ENCODE assay signal across 39 mouse cellular contexts in genomic region chr11:103606611-103607010, GRCm38 (mm10). TPM values are rescaled to one million over a fixed set of nuclear protein-coding genes. Genes with fewer than 3 reads are reported as not detected.
DNase-seq lines count a peak whose midpoint lies in the region; ATAC-seq and TF ChIP-seq lines count a peak whose summit lies in the region.
"Had no signal": no experiment of that assay in that cellular context is flagged by ENCODE, and none has a peak within 500 bp of the region (broad histone marks: within the 10 kb centered on the region; RNA-seq: fewer than 3 reads in every experiment).

No protein-coding gene starts in this region.

- no peak for ATAC-seq in forebrain, embryonic 13.5 days
- ATAC-seq in intestine, embryonic 15.5 days = no peak
- no peak for ATAC-seq in hindbrain, postnatal 0 days
- ATAC-seq: activated CD4-positive, CD25-positive, alpha-beta regulatory T cell, adult 4 months; CD4-positive, CD25-positive, alpha-beta regulatory T cell, adult 4 months; forebrain, embryonic 16.5 days; hindbrain, embryonic 16.5 days; inflammation-experienced regulatory T-cells, adult 6 months; intestine, postnatal 0 days; Patski had no signal

- no peak overlapping the region for H3K4me3 ChIP-seq in forebrain, embryonic 13.5 days
- no peak overlapping the region for H3K4me3 ChIP-seq in intestine, embryonic 15.5 days (replicated peaks)
- H3K4me3 ChIP-seq in hindbrain, postnatal 0 days (ENCODE audit: low read length) = no peak overlapping the region
- H3K4me3 ChIP-seq: embryonic facial prominence, embryonic 10.5 days; embryonic facial prominence, embryonic 13.5 days; erythroblast, embryonic 14.5 days; forebrain, embryonic 12.5 days; gastrocnemius, adult 2 months; heart, embryonic 12.5 days; heart, embryonic 15.5 days; hindbrain, embryonic 10.5 days; hindbrain, embryonic 13.5 days had no signal

- 72% methylated on average over 5 of the region's 5 CpGs for WGBS in forebrain, embryonic 13.5 days
- WGBS in intestine, embryonic 15.5 days = 62% methylated on average over 5 of the region's 5 CpGs
- 74% methylated on average over 5 of the region's 5 CpGs for WGBS in hindbrain, postnatal 0 days

- no peak for TF ChIP-seq CTCF in hindbrain, postnatal 0 days (IDR thresholded peaks at IDR 0.05; ENCODE audit: low read depth)

- no peak overlapping the region for H3K27ac ChIP-seq in forebrain, embryonic 13.5 days
- H3K27ac ChIP-seq in intestine, embryonic 15.5 days = no peak overlapping the region
- no peak overlapping the region for H3K27ac ChIP-seq in hindbrain, postnatal 0 days
- H3K27ac ChIP-seq: embryonic facial prominence, embryonic 10.5 days; embryonic facial prominence, embryonic 13.5 days; forebrain, embryonic 12.5 days; gastrocnemius, adult 2 months; heart, embryonic 15.5 days; hindbrain, embryonic 10.5 days; hindbrain, embryonic 13.5 days had no signal

- H3K9me3 ChIP-seq in forebrain, embryonic 13.5 days (replicated peaks) = no peaks in the 10 kb centered on the region
- H3K9me3 ChIP-seq in intestine, embryonic 15.5 days = no peaks in the 10 kb centered on the region
- no peaks in the 10 kb centered on the region for H3K9me3 ChIP-seq in hindbrain, postnatal 0 days (ENCODE audit: low read length)
- H3K9me3 ChIP-seq: embryonic facial prominence, embryonic 10.5 days; embryonic facial prominence, embryonic 13.5 days; forebrain, embryonic 12.5 days; heart, embryonic 12.5 days; heart, embryonic 15.5 days; hindbrain, embryonic 10.5 days; hindbrain, embryonic 13.5 days had no signal

- no peaks in the 10 kb centered on the region for H3K4me1 ChIP-seq in forebrain, embryonic 13.5 days
- no peaks in the 10 kb centered on the region for H3K4me1 ChIP-seq in intestine, embryonic 15.5 days (replicated peaks)
- H3K4me1 ChIP-seq in hindbrain, postnatal 0 days (ENCODE audit: insufficient read depth, low read length) = no peaks in the 10 kb centered on the region
- H3K4me1 ChIP-seq: embryonic facial prominence, embryonic 10.5 days; embryonic facial prominence, embryonic 13.5 days; forebrain, embryonic 12.5 days; heart, embryonic 12.5 days; heart, embryonic 15.5 days; hindbrain, embryonic 10.5 days; hindbrain, embryonic 13.5 days had no signal

- no peak overlapping the region for H3K4me2 ChIP-seq in forebrain, embryonic 13.5 days
- H3K4me2 ChIP-seq in intestine, embryonic 15.5 days (replicated peaks) = no peak overlapping the region
- no peak overlapping the region for H3K4me2 ChIP-seq in hindbrain, postnatal 0 days (ENCODE audit: low read depth, low read length)
- H3K4me2 ChIP-seq: embryonic facial prominence, embryonic 13.5 days; forebrain, embryonic 12.5 days; heart, embryonic 12.5 days; heart, embryonic 15.5 days; hindbrain, embryonic 13.5 days had no signal

- no peak overlapping the region for H3K9ac ChIP-seq in forebrain, embryonic 13.5 days
- H3K9ac ChIP-seq in intestine, embryonic 15.5 days = no peak overlapping the region
- no peak overlapping the region for H3K9ac ChIP-seq in hindbrain, postnatal 0 days (replicated peaks; ENCODE audit: low read length)
- H3K9ac ChIP-seq: embryonic facial prominence, embryonic 13.5 days; forebrain, embryonic 12.5 days; heart, embryonic 12.5 days; heart, embryonic 15.5 days; hindbrain, embryonic 13.5 days had no signal

- H3K27me3 ChIP-seq in forebrain, embryonic 13.5 days = no peaks in the 10 kb centered on the region
- no peaks in the 10 kb centered on the region for H3K27me3 ChIP-seq in intestine, embryonic 15.5 days (replicated peaks)
- no peaks in the 10 kb centered on the region for H3K27me3 ChIP-seq in hindbrain, postnatal 0 days (ENCODE audit: insufficient read depth, low read length)
- H3K27me3 ChIP-seq: embryonic facial prominence, embryonic 13.5 days; forebrain, embryonic 12.5 days; heart, embryonic 12.5 days; heart, embryonic 15.5 days; hindbrain, embryonic 13.5 days had no signal

- no peaks in the 10 kb centered on the region for H3K36me3 ChIP-seq in forebrain, embryonic 13.5 days (ENCODE audit: poor library complexity, severe bottlenecking)
- no peaks in the 10 kb centered on the region for H3K36me3 ChIP-seq in intestine, embryonic 15.5 days
- H3K36me3 ChIP-seq in hindbrain, postnatal 0 days (ENCODE audit: insufficient read depth, low read length) = no peaks in the 10 kb centered on the region
- H3K36me3 ChIP-seq: embryonic facial prominence, embryonic 10.5 days; embryonic facial prominence, embryonic 13.5 days; forebrain, embryonic 12.5 days; heart, embryonic 12.5 days; heart, embryonic 15.5 days; hindbrain, embryonic 10.5 days; hindbrain, embryonic 13.5 days had no signal

- DNase-seq in 3T3-L1 (ENCODE audit: low read depth, low spot score) (peak; percentile 69), ES-CJ7 (ENCODE audit: low read depth, low spot score) (peak; percentile 26), NIH3T3 (ENCODE audit: low read depth) (peak; percentile 57)
- DNase-seq in forelimb bud, embryonic 11.5 days (ENCODE audit: low read depth, low spot score) = peak; percentile 8
- DNase-seq in hindbrain, postnatal 0 days (ENCODE audit: low spot score) = no peak
- DNase-seq in spleen, postnatal 4 days (ENCODE audit: low spot score in 2 of 2) = no peak
- DNase-seq: adrenal gland, adult 8-10 months; adrenal gland, postnatal 25 days; cerebellum, adult 18-20 months; cerebellum, adult 9-10 months; cerebellum, postnatal 25 days; gastrocnemius, adult 2 months; gastrocnemius, postnatal 14 days; heart, adult 18-20 months; heart, postnatal 10 days; heart, postnatal 36 days; kidney, adult 2 months had no signal

RNA-seq across cellular contexts. Expression of gene Gm884, which starts 14.3 kb away (rescaled TPM):
- not detected in 2 replicates for polyA plus RNA-seq in forebrain, embryonic 13.5 days (2015; fragmentation: Nextera tagmentation; extraction: Ambion mirVana)
- not detected in 2 replicates for polyA plus RNA-seq in intestine, embryonic 15.5 days (2015; fragmentation: Nextera tagmentation; extraction: Ambion mirVana)
- total RNA-seq in hindbrain, postnatal 0 days (2014; rRNA removed) = not detected in 2 replicates
- polyA plus RNA-seq in hindbrain, postnatal 0 days (2015; fragmentation: Nextera tagmentation; extraction: Ambion mirVana) = 0.03 TPM in 1 of 2 replicates, not detected in the other
- total RNA-seq: adrenal gland, adult 8-10 months; adrenal gland, postnatal 25 days; common myeloid progenitor, adult 5-6 weeks; gastrocnemius, adult 2 months; gastrocnemius, postnatal 14 days; gastrocnemius, postnatal 4 days; heart, adult 18-20 months; heart, postnatal 10 days; heart, postnatal 36 days had no signal
- polyA plus RNA-seq: activated CD4-positive, CD25-positive, alpha-beta regulatory T cell, adult 4 months; brain, embryonic 14.5 days; C2C12; CD4-positive, CD25-positive, alpha-beta regulatory T cell, adult 4 months; embryonic facial prominence, embryonic 10.5 days; embryonic facial prominence, embryonic 13.5 days; erythroblast, embryonic 14.5 days; forebrain, embryonic 12.5 days; forebrain, embryonic 16.5 days; frontal cortex, adult 2 months; heart, embryonic 12.5 days; heart, embryonic 15.5 days; hindbrain, embryonic 10.5 days; hindbrain, embryonic 13.5 days; hindbrain, embryonic 16.5 days; intestine, postnatal 0 days; kidney, adult 2 months; Patski had no signal

RNA-seq across cellular contexts. Expression of gene Lyzl6, which starts 32.1 kb away (rescaled TPM):
- not detected in 2 replicates for polyA plus RNA-seq in forebrain, embryonic 13.5 days (2015; fragmentation: Nextera tagmentation; extraction: Ambion mirVana)
- polyA plus RNA-seq in intestine, embryonic 15.5 days (2015; fragmentation: Nextera tagmentation; extraction: Ambion mirVana) = not detected in 2 replicates
- not detected in 2 replicates for total RNA-seq in hindbrain, postnatal 0 days (2014; rRNA removed)
- not detected in 2 replicates for polyA plus RNA-seq in hindbrain, postnatal 0 days (2015; fragmentation: Nextera tagmentation; extraction: Ambion mirVana)
- total RNA-seq: adrenal gland, adult 8-10 months; adrenal gland, postnatal 25 days; common myeloid progenitor, adult 5-6 weeks; gastrocnemius, adult 2 months; gastrocnemius, postnatal 14 days; gastrocnemius, postnatal 4 days; heart, adult 18-20 months; heart, postnatal 10 days; heart, postnatal 36 days had no signal
- polyA plus RNA-seq: activated CD4-positive, CD25-positive, alpha-beta regulatory T cell, adult 4 months; brain, embryonic 14.5 days; C2C12; CD4-positive, CD25-positive, alpha-beta regulatory T cell, adult 4 months; embryonic facial prominence, embryonic 10.5 days; embryonic facial prominence, embryonic 13.5 days; erythroblast, embryonic 14.5 days; forebrain, embryonic 12.5 days; forebrain, embryonic 16.5 days; frontal cortex, adult 2 months; heart, embryonic 12.5 days; heart, embryonic 15.5 days; hindbrain, embryonic 10.5 days; hindbrain, embryonic 13.5 days; hindbrain, embryonic 16.5 days; inflammation-experienced regulatory T-cells, adult 6 months; intestine, postnatal 0 days; kidney, adult 2 months; Patski had no signal

RNA-seq across cellular contexts. Expression of gene Rprml, which starts 42.8 kb away (rescaled TPM):
- polyA plus RNA-seq in forebrain, embryonic 13.5 days (2015; fragmentation: Nextera tagmentation; extraction: Ambion mirVana) = 1.6 and 2.7 TPM in 2 replicates
- polyA plus RNA-seq in intestine, embryonic 15.5 days (2015; fragmentation: Nextera tagmentation; extraction: Ambion mirVana) = 0.44 and 0.52 TPM in 2 replicates
- total RNA-seq in hindbrain, postnatal 0 days (2014; rRNA removed) = 10.5 and 13.6 TPM in 2 replicates
- 5.9 and 6.3 TPM in 2 replicates for polyA plus RNA-seq in hindbrain, postnatal 0 days (2015; fragmentation: Nextera tagmentation; extraction: Ambion mirVana)
- total RNA-seq: common myeloid progenitor, adult 5-6 weeks; gastrocnemius, adult 2 months; gastrocnemius, postnatal 14 days; heart, adult 18-20 months; heart, postnatal 10 days; heart, postnatal 36 days had no signal
- polyA plus RNA-seq: activated CD4-positive, CD25-positive, alpha-beta regulatory T cell, adult 4 months; C2C12; CD4-positive, CD25-positive, alpha-beta regulatory T cell, adult 4 months; erythroblast, embryonic 14.5 days; forebrain, embryonic 12.5 days; hindbrain, embryonic 10.5 days; hindbrain, embryonic 13.5 days; inflammation-experienced regulatory T-cells, adult 6 months; kidney, adult 2 months; Patski had no signal

Comparison
In these comparisons a context has a peak if more than half of its experiments do, and no peak if none do; other contexts are left out.
1. DNase-seq: peak in 3T3-L1 (single experiment), ES-CJ7 (single experiment), NIH3T3 (single experiment) and forelimb bud, embryonic 11.5 days (single experiment); none in hindbrain, postnatal 0 days (single experiment) and spleen, postnatal 4 days (0 of 2).